Mouse (Mus musculus) neural tube, embryonic 11.5 days (tissue): Measurements from ENCODE around the gene Skint4. TPM values are rescaled to one million over a fixed set of nuclear protein-coding genes. Genes with fewer than 3 reads are reported as not detected.

Experiments used
- ATAC-seq: fragments of 200-750 bp; cut with Nextera tagmentation; 2 replicates; pipeline ENCODE4 v1.8.0; 2017; ENCODE audit warnings: moderate number of reproducible peaks, mild to moderate bottlenecking, moderate TSS enrichment, moderate library complexity; ENCODE audit not compliant: insufficient read depth, low FRiP score, low TSS enrichment
- DNase-seq: peaks from one replicate; pipeline ENCODE4 v3.0.0-alpha.2; 2015; ENCODE audit warnings: low spot score
- H3K27ac ChIP-seq: fragments of 300-500 bp; sonication (generic); 2 replicates; pipeline ENCODE4 v1.5.1; 2014; ENCODE audit warnings: low read depth, mild to moderate bottlenecking, low read length
- H3K27me3 ChIP-seq: fragments of 300-500 bp; sonication (generic); 2 replicates; pipeline ENCODE4 v1.6.1; 2014; ENCODE audit warnings: mild to moderate bottlenecking, low read length, mixed read lengths; ENCODE audit not compliant: control insufficient read depth, insufficient read depth
- H3K36me3 ChIP-seq: fragments of 300-500 bp; sonication (generic); 2 replicates; pipeline ENCODE4 v1.6.1; 2014; ENCODE audit warnings: mild to moderate bottlenecking, low read length, moderate library complexity, mixed read lengths; ENCODE audit not compliant: control insufficient read depth, insufficient read depth
- H3K4me1 ChIP-seq: fragments of 300-500 bp; sonication (generic); 2 replicates; pipeline ENCODE4 v1.6.1; 2014; ENCODE audit warnings: low read length, mixed read lengths; ENCODE audit not compliant: control insufficient read depth, insufficient read depth
- H3K4me2 ChIP-seq: fragments of 300-500 bp; sonication (generic); 2 replicates; pipeline ENCODE4 v1.6.1; 2014; ENCODE audit warnings: low read depth, mild to moderate bottlenecking, moderate library complexity
- H3K4me3 ChIP-seq: fragments of 300-500 bp; sonication (generic); 2 replicates; pipeline ENCODE4 v1.5.1; 2014; ENCODE audit warnings: low read depth, low read length
- H3K9ac ChIP-seq: fragments of 300-500 bp; sonication (generic); 2 replicates; pipeline ENCODE4 v1.6.1; 2014; ENCODE audit warnings: mild to moderate bottlenecking, low read length
- H3K9me3 ChIP-seq: fragments of 300-500 bp; sonication (generic); 2 replicates; pipeline ENCODE4 v1.6.1; 2016; ENCODE audit warnings: low read length; ENCODE audit not compliant: control insufficient read depth
- polyA plus RNA-seq: library from polyadenylated mRNA; unstranded; fragments of >200 nt; fragmentation: Nextera tagmentation; extraction: Ambion mirVana; gene quantifications from 2 replicates; pipeline ENCODE4 v1.2.1, GENCODE M21; 2014

Gene Skint4
- polyA plus RNA-seq, result not detected in 2 replicates

- Histone ChIP-seq H3K4me3 (no peak within 1 kb of the TSS), H3K27ac (no peak within 1 kb of the TSS), H3K4me2 (no peak within 1 kb of the TSS), H3K36me3 (no peaks in the 10 kb centered on the region), H3K9me3 (no peaks in the 10 kb centered on the region), H3K4me1 (no peaks in the 10 kb centered on the region), H3K9ac (no peak within 1 kb of the TSS), H3K27me3 (no peaks in the 10 kb centered on the region)
- DNase-seq (no peak), ATAC-seq (no peak)
Measured at GRCm38 (mm10) chr4:112071716-112072115, at the start of gene Skint4. TSS of gene Skint4 (plus strand) at chr4:112072016.

Other genes starting within 250 kb of the Skint4 start
- gene Slc5a9, start 169.1 kb upstream of the Skint4 start, polyA plus RNA-seq, result not detected in 2 replicates
- gene Skint8, start 152.6 kb upstream of the Skint4 start, polyA plus RNA-seq, result not detected in 2 replicates
- gene Skint7, start 99.1 kb upstream of the Skint4 start, polyA plus RNA-seq, result not detected in 2 replicates
- not detected in 2 replicates for gene Skint1, start 65.7 kb upstream of the Skint4 start, polyA plus RNA-seq
- not detected in 2 replicates for gene Skint3, start 160.2 kb downstream of the Skint4 start, polyA plus RNA-seq